Mouse (Mus musculus) embryonic fibroblast, embryonic 13.5 days (primary cell): ENCODE results near the gene Prtg.

Experiments used
- CTCF ChIP-seq: IDR thresholded peaks from 2 replicates; pipeline ENCODE4 v1.5.1; 2011; ENCODE audit warnings: mild to moderate bottlenecking, control low read depth, low read length, moderate library complexity, borderline replicate concordance; ENCODE audit not compliant: insufficient read depth
- POLR2A ChIP-seq: IDR thresholded peaks from 2 replicates; pipeline ENCODE4 v1.6.1; 2011; ENCODE audit warnings: low read depth, mild to moderate bottlenecking, control low read depth, low read length, moderate library complexity

DNA sequence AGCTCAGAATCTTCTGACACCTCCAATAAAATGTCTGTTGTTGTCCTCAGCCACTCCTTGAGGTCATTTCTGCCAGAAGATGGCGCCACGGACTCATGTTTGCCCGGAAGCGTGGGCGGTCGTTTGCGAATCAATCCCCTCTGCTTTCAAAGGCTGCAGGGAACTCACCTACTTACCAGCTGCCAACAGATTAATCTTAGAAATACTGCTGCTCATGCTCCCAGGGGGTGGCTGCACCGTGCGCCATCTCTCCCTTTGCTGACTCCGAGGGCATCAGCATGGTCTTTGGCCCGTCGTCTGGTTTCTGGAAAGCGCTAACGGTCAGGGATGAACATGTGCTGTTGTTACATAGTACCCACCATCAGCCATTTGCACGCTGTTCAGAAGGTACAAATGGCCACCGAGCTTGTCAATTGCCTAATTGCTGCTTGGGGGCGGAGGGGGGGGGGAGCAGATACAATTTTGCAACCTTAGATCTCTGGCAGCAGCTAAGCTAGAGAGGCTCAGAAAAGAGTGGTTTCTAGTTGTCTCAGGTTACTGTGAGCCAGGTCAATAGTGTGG lies 39.8 kb upstream of the Prtg start:
- TF ChIP-seq POLR2A: no peak
- peak; percentile 77 for TF ChIP-seq CTCF
